Mouse (Mus musculus): ENCODE measurements around the gene Gsto2. TPM values are rescaled to one million over a fixed set of nuclear protein-coding genes. Genes with fewer than 3 reads are reported as not detected.

Gene Gsto2
- polyA plus RNA-seq, 2 experiments: 0.08 to 0.37 TPM

DNA sequence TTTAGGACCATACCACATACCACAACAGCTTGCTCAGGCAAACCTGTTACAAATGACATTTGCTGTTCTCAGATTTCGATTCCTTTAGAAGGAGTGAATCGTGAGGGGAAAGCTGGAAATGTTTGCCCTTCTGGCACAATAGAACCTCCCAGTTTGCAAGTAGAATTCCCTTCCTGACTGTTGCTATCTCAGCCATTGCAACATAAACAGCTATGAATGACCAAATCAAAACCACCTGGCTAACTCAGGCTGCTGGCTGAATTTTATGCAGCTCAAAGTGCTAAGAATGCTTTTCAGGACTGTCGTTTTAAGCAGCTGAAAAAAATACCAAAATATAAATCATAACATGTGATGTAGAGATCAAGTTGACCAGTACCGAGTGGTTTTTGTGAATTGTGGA is 3.6 kb downstream of the Gsto2 start:
- no peaks in the 10 kb centered on the region for H3K9me3 ChIP-seq (ENCODE audit: control insufficient read depth, low read length)
- H3K9ac ChIP-seq (replicated peaks): no peak overlapping the region
- no peak overlapping the region for H3K4me2 ChIP-seq (ENCODE audit: low read depth)
- no peaks in the 10 kb centered on the region for H3K36me3 ChIP-seq (replicated peaks; ENCODE audit: control insufficient read depth, insufficient read depth, low read depth)
- no peak overlapping the region for H3K27ac ChIP-seq
- H3K4me1 ChIP-seq (replicated peaks; ENCODE audit: control insufficient read depth in 2 of 2, insufficient read depth in 2 of 2, low read length in 1 of 2): peaks cover 4 to 8% of the 10 kb centered on the region in 2 experiments
- TF ChIP-seq CTCF (IDR thresholded peaks at IDR 0.05; ENCODE audit: low read depth) (no peak), EP300 (IDR thresholded peaks at IDR 0.05; ENCODE audit: low read depth) (no peak)
- WGBS (ENCODE audit: insufficient replicate concordance): 50% methylated on average over 4 of the region's 4 CpGs
- DNase-seq (ENCODE audit: low read depth in 3 of 3, low spot score in 3 of 3) (no peak), ATAC-seq (ENCODE audit: insufficient read depth) (no peak)
- no peaks in the 10 kb centered on the region for H3K27me3 ChIP-seq (ENCODE audit: control insufficient read depth, insufficient read depth, low read length)
- no peak overlapping the region for H3K4me3 ChIP-seq (ENCODE audit: insufficient read depth in 1 of 2, low read depth in 2 of 2, low read length in 2 of 2)

DNA sequence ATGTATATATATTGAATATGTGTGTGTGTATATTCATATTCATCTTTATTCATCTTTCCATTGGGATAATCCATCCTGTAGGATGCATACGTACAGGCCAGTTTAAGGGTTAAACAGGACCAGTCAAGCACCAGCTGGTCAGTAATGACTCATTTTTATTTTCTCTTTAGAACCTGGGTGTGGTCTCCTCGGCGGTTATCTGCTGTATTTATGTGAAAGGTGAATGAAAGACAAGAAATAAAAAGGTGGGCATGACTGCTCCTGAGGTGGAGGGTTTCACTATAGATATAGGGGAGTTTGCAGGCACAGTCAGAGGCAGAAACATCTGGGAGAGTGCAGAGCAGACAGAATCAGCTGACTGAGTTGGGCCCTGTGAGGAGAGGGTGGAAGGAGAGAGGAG is 4.2 kb downstream of the Gsto2 start:
- H3K9me3 ChIP-seq (ENCODE audit: control insufficient read depth, low read length): no peaks in the 10 kb centered on the region
- DNase-seq (ENCODE audit: low read depth in 3 of 3, low spot score in 3 of 3) (no peak), ATAC-seq (ENCODE audit: insufficient read depth) (no peak)
- H3K4me2 ChIP-seq (ENCODE audit: low read depth): no peak overlapping the region
- H3K4me1 ChIP-seq (replicated peaks; ENCODE audit: control insufficient read depth in 2 of 2, insufficient read depth in 2 of 2, low read length in 1 of 2): peaks cover 4 to 8% of the 10 kb centered on the region in 2 experiments
- H3K27me3 ChIP-seq (ENCODE audit: control insufficient read depth, insufficient read depth, low read length): no peaks in the 10 kb centered on the region
- no peaks in the 10 kb centered on the region for H3K36me3 ChIP-seq (replicated peaks; ENCODE audit: control insufficient read depth, insufficient read depth, low read depth)
- no peak overlapping the region for H3K9ac ChIP-seq (replicated peaks)
- no peak overlapping the region for H3K4me3 ChIP-seq (ENCODE audit: insufficient read depth in 1 of 2, low read depth in 2 of 2, low read length in 2 of 2)
- no peak for TF ChIP-seq EP300 (IDR thresholded peaks at IDR 0.05; ENCODE audit: low read depth)
- TF ChIP-seq CTCF (IDR thresholded peaks at IDR 0.05; ENCODE audit: low read depth): no peak
- 36% methylated on average over 3 of the region's 3 CpGs for WGBS (ENCODE audit: insufficient replicate concordance)
- no peak overlapping the region for H3K27ac ChIP-seq

DNA sequence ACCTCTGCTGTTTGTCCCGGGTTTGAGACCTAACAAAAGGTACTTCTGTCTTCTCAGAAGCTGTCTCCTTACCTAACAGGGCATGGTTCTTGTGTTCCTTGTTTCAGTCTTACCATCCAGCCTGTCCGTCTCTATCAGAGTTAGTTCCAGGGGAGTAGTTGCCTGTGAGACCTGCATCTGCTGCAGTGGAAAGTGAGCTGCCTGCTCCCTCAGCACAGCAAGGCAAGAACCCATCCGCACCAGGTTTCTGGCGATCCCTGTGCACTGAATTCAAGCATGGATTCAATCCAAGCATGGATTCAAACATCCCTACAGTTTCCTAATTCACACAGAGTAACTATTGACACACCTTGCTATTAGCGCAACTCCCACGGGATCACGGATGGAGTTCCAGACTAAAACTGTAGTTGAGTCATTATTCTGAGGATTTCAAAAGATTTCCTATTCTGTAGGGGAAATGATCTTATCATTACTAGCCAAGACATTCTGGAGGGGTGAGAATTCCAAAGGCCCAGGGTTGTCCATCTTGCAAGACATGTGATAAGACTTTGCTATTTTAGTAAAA is 4.8 kb downstream of the Gsto2 start:
- Histone ChIP-seq H3K4me2 (ENCODE audit: low read depth) (no peak overlapping the region), H3K27ac (no peak overlapping the region), H3K9me3 (ENCODE audit: control insufficient read depth, low read length) (no peaks in the 10 kb centered on the region), H3K9ac (replicated peaks) (no peak overlapping the region), H3K4me1 (replicated peaks; ENCODE audit: control insufficient read depth in 2 of 2, insufficient read depth in 2 of 2, low read length in 1 of 2) (peaks cover 0 to 3% of the 10 kb centered on the region in 2 experiments; a peak in 3 of 4 replicates), H3K36me3 (replicated peaks; ENCODE audit: control insufficient read depth, insufficient read depth, low read depth) (no peaks in the 10 kb centered on the region), H3K27me3 (ENCODE audit: control insufficient read depth, insufficient read depth, low read length) (no peaks in the 10 kb centered on the region), H3K4me3 (ENCODE audit: insufficient read depth in 1 of 2, low read depth in 2 of 2, low read length in 2 of 2) (no peak overlapping the region)
- TF ChIP-seq CTCF (IDR thresholded peaks at IDR 0.05; ENCODE audit: low read depth) (no peak), EP300 (IDR thresholded peaks at IDR 0.05; ENCODE audit: low read depth) (no peak)
- WGBS (ENCODE audit: insufficient replicate concordance): 58% methylated on average over 7 of the region's 7 CpGs
- no peak for DNase-seq (ENCODE audit: low read depth in 3 of 3, low spot score in 3 of 3)
- ATAC-seq (ENCODE audit: insufficient read depth): no peak

DNA sequence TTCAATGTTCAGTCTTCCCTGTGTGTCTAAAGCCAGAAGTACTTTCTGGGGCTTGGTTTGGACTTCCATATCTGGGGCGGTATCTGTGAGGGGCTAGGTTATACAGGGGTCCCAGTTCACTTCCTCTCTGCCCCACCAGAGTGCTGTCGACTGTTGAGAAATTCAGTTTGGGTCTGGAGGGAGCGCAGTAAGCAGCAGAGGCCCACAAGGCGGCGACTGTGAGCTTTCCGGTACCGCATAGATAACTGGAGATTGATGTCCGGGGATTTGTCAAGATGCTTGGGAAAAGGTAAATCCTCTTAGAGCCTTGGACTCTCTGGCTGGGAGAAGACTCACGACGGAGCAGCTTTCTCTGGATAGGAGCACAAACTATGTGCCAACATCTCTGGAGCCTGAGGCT is 6.2 kb downstream of the Gsto2 start:
- H3K27me3 ChIP-seq (ENCODE audit: control insufficient read depth, insufficient read depth, low read length): no peaks in the 10 kb centered on the region; the same call in 1 of the 2 replicates
- H3K4me1 ChIP-seq (replicated peaks; ENCODE audit: control insufficient read depth in 2 of 2, insufficient read depth in 2 of 2, low read length in 1 of 2): no peaks in the 10 kb centered on the region
- no peak overlapping the region for H3K27ac ChIP-seq
- H3K36me3 ChIP-seq (replicated peaks; ENCODE audit: control insufficient read depth, insufficient read depth, low read depth): no peaks in the 10 kb centered on the region
- no peak overlapping the region for H3K4me2 ChIP-seq (ENCODE audit: low read depth)
- TF ChIP-seq CTCF (IDR thresholded peaks at IDR 0.05; ENCODE audit: low read depth) (peak; percentile 41), EP300 (IDR thresholded peaks at IDR 0.05; ENCODE audit: low read depth) (no peak)
- H3K9ac ChIP-seq (replicated peaks): no peak overlapping the region
- no peaks in the 10 kb centered on the region for H3K9me3 ChIP-seq (ENCODE audit: control insufficient read depth, low read length)
- ATAC-seq (ENCODE audit: insufficient read depth) (no peak), DNase-seq (ENCODE audit: low read depth in 3 of 3, low spot score in 3 of 3) (no peak)
- WGBS (ENCODE audit: insufficient replicate concordance): 26% methylated on average over 10 of the region's 10 CpGs
- H3K4me3 ChIP-seq (ENCODE audit: insufficient read depth in 1 of 2, low read depth in 2 of 2, low read length in 2 of 2): no peak overlapping the region

DNA sequence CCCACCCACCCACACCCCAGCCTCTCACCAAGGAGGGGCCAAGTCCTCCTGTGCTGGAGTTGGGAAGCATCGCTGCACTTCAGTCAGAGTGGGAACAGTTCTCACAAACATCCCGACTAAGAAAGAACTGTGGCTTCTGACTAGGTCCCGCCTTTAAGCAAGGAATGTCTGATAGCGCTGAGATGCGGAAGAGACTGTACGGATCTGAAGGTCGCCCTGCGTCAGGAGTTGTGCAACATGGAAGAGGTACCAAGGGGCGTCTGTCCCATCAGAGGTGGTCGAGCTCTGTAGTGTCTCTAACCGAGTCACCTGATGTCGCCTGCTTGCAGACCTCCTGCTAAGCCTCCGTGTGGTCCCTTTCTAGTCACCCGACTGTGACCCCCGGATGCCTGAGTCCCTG is 10.9 kb downstream of the Gsto2 start:
- H3K27ac ChIP-seq: no peak overlapping the region
- no peaks in the 10 kb centered on the region for H3K9me3 ChIP-seq (ENCODE audit: control insufficient read depth, low read length)
- no peaks in the 10 kb centered on the region for H3K4me1 ChIP-seq (replicated peaks; ENCODE audit: control insufficient read depth in 2 of 2, insufficient read depth in 2 of 2, low read length in 1 of 2)
- H3K4me3 ChIP-seq (ENCODE audit: insufficient read depth in 1 of 2, low read depth in 2 of 2, low read length in 2 of 2): no peak overlapping the region
- no peak overlapping the region for H3K4me2 ChIP-seq (ENCODE audit: low read depth)
- ATAC-seq (ENCODE audit: insufficient read depth) (no peak), DNase-seq (ENCODE audit: low read depth in 3 of 3, low spot score in 3 of 3) (no peak)
- 60% methylated on average over 15 of the region's 15 CpGs for WGBS (ENCODE audit: insufficient replicate concordance)
- H3K36me3 ChIP-seq (replicated peaks; ENCODE audit: control insufficient read depth, insufficient read depth, low read depth): no peaks in the 10 kb centered on the region
- no peaks in the 10 kb centered on the region; the same call in 1 of the 2 replicates for H3K27me3 ChIP-seq (ENCODE audit: control insufficient read depth, insufficient read depth, low read length)
- H3K9ac ChIP-seq (replicated peaks): no peak overlapping the region
- TF ChIP-seq CTCF (IDR thresholded peaks at IDR 0.05; ENCODE audit: low read depth) (no peak), EP300 (IDR thresholded peaks at IDR 0.05; ENCODE audit: low read depth) (no peak)
